25 mouse cellular contexts compared by ENCODE assay signal in genomic region chr4:150122476-150122875, GRCm38 (mm10). TPM values are rescaled to one million over a fixed set of nuclear protein-coding genes. Genes with fewer than 3 reads are reported as not detected.
A peak's percentile ranks its signal among the peaks of the same experiment; 100 is the strongest.
DNase-seq lines count a peak whose midpoint lies in the region; ATAC-seq and TF ChIP-seq lines count a peak whose summit lies in the region.
"Had no signal": no experiment of that assay in that cellular context is flagged by ENCODE, and none has a peak within 500 bp of the region (broad histone marks: within the 10 kb centered on the region; RNA-seq: fewer than 3 reads in every experiment).

No protein-coding gene starts in this region.

- H3K4me3 ChIP-seq in embryonic facial prominence, embryonic 14.5 days (ENCODE audit: low read depth, low read length) = no peak overlapping the region
- no peak overlapping the region for H3K4me3 ChIP-seq in embryonic facial prominence, embryonic 10.5 days
- H3K4me3 ChIP-seq in lung, postnatal 0 days (ENCODE audit: low read depth, low read length) = no peak overlapping the region
- H3K4me3 ChIP-seq in neural tube, embryonic 15.5 days (replicated peaks) = no peak overlapping the region
- H3K4me3 ChIP-seq: embryonic facial prominence, embryonic 12.5 days; forebrain, embryonic 13.5 days; heart, adult 2 months; heart, embryonic 12.5 days; hindbrain, embryonic 10.5 days; intestine, embryonic 15.5 days had no signal

- H3K9me3 ChIP-seq in embryonic facial prominence, embryonic 14.5 days (ENCODE audit: control insufficient read depth, low read length) = no peaks in the 10 kb centered on the region
- no peaks in the 10 kb centered on the region for H3K9me3 ChIP-seq in embryonic facial prominence, embryonic 10.5 days
- no peaks in the 10 kb centered on the region for H3K9me3 ChIP-seq in lung, postnatal 0 days (ENCODE audit: low read length)
- no peaks in the 10 kb centered on the region for H3K9me3 ChIP-seq in neural tube, embryonic 15.5 days (replicated peaks)
- H3K9me3 ChIP-seq: embryonic facial prominence, embryonic 12.5 days; forebrain, embryonic 13.5 days; G1E; heart, embryonic 12.5 days; hindbrain, embryonic 10.5 days; intestine, embryonic 15.5 days had no signal

- 0 out of 2 replicates have a peak, but pooled peaks cover 4% of the 10 kb centered on the region for H3K4me1 ChIP-seq in embryonic facial prominence, embryonic 14.5 days (ENCODE audit: control insufficient read depth, insufficient read depth, low read length)
- peaks cover 28% of the 10 kb centered on the region for H3K4me1 ChIP-seq in embryonic facial prominence, embryonic 10.5 days
- no peaks in the 10 kb centered on the region; the same call in 1 of the 2 replicates for H3K4me1 ChIP-seq in lung, postnatal 0 days (ENCODE audit: insufficient read depth, low read depth, low read length)
- H3K4me1 ChIP-seq in neural tube, embryonic 15.5 days = peaks cover 22% of the 10 kb centered on the region

- H3K4me2 ChIP-seq in embryonic facial prominence, embryonic 14.5 days (ENCODE audit: low read depth, low read length) = no peak overlapping the region
- no peak overlapping the region for H3K4me2 ChIP-seq in lung, postnatal 0 days (replicated peaks; ENCODE audit: low read depth, low read length)
- no peak overlapping the region for H3K4me2 ChIP-seq in neural tube, embryonic 15.5 days
- H3K4me2 ChIP-seq: embryonic facial prominence, embryonic 12.5 days; forebrain, embryonic 13.5 days; heart, embryonic 12.5 days; hindbrain, embryonic 14.5 days; intestine, embryonic 15.5 days had no signal

- no peak overlapping the region for H3K27ac ChIP-seq in embryonic facial prominence, embryonic 14.5 days (replicated peaks; ENCODE audit: low read depth, low read length)
- no peak overlapping the region for H3K27ac ChIP-seq in embryonic facial prominence, embryonic 10.5 days (replicated peaks)
- no peak overlapping the region for H3K27ac ChIP-seq in lung, postnatal 0 days (ENCODE audit: low read length)
- H3K27ac ChIP-seq in neural tube, embryonic 15.5 days (replicated peaks) = no peak overlapping the region
- H3K27ac ChIP-seq: embryonic facial prominence, embryonic 12.5 days; forebrain, embryonic 13.5 days; heart, adult 2 months; hindbrain, embryonic 10.5 days; hindbrain, embryonic 14.5 days; intestine, embryonic 15.5 days had no signal

- no peaks in the 10 kb centered on the region for H3K27me3 ChIP-seq in embryonic facial prominence, embryonic 14.5 days (replicated peaks; ENCODE audit: control insufficient read depth, insufficient read depth, low read length)
- peaks cover 3% of the 10 kb centered on the region for H3K27me3 ChIP-seq in embryonic facial prominence, embryonic 10.5 days (replicated peaks; ENCODE audit: low read depth, poor library complexity, severe bottlenecking)
- H3K27me3 ChIP-seq in lung, postnatal 0 days (replicated peaks; ENCODE audit: insufficient read depth, low read length) = no peaks in the 10 kb centered on the region
- no peaks in the 10 kb centered on the region for H3K27me3 ChIP-seq in neural tube, embryonic 15.5 days (replicated peaks)
- H3K27me3 ChIP-seq: embryonic facial prominence, embryonic 12.5 days; forebrain, embryonic 13.5 days; heart, embryonic 12.5 days; intestine, embryonic 15.5 days had no signal

- H3K36me3 ChIP-seq in embryonic facial prominence, embryonic 14.5 days (ENCODE audit: control insufficient read depth, insufficient read depth, low read length) = no peaks in the 10 kb centered on the region
- no peaks in the 10 kb centered on the region for H3K36me3 ChIP-seq in embryonic facial prominence, embryonic 10.5 days (replicated peaks)
- H3K36me3 ChIP-seq in lung, postnatal 0 days (ENCODE audit: insufficient read depth, low read length) = no peaks in the 10 kb centered on the region
- no peaks in the 10 kb centered on the region for H3K36me3 ChIP-seq in neural tube, embryonic 15.5 days
- H3K36me3 ChIP-seq: embryonic facial prominence, embryonic 12.5 days; G1E; heart, embryonic 12.5 days; hindbrain, embryonic 10.5 days; intestine, embryonic 15.5 days had no signal

- TF ChIP-seq CTCF in lung, postnatal 0 days (IDR thresholded peaks at IDR 0.05) = no peak

- no peak for TF ChIP-seq EP300 in lung, postnatal 0 days (IDR thresholded peaks at IDR 0.05)

- no peak overlapping the region for H3K9ac ChIP-seq in embryonic facial prominence, embryonic 14.5 days (ENCODE audit: low read depth, low read length)
- no peak overlapping the region for H3K9ac ChIP-seq in lung, postnatal 0 days (replicated peaks; ENCODE audit: low read depth)
- H3K9ac ChIP-seq in neural tube, embryonic 15.5 days (replicated peaks) = no peak overlapping the region
- H3K9ac ChIP-seq: embryonic facial prominence, embryonic 12.5 days; forebrain, embryonic 13.5 days; forebrain, postnatal 0 days; heart, embryonic 12.5 days; hindbrain, embryonic 14.5 days; intestine, embryonic 15.5 days had no signal

- ATAC-seq in embryonic facial prominence, embryonic 14.5 days (ENCODE audit: low read depth) = peak; percentile 27; the same call in 1 of the 2 replicates
- 0 out of 2 replicates have a peak, but pooled peaks have one; percentile 6 for ATAC-seq in lung, postnatal 0 days
- ATAC-seq in neural tube, embryonic 15.5 days (ENCODE audit: low FRiP score) = no peak
- ATAC-seq: CD4-positive, CD25-positive, alpha-beta regulatory T cell, adult 4 months; forebrain, embryonic 13.5 days; forebrain, postnatal 0 days; intestine, embryonic 15.5 days had no signal

- peak; percentile 50 for DNase-seq in embryonic facial prominence, embryonic 14.5 days (ENCODE audit: low spot score)
- DNase-seq in embryonic facial prominence, embryonic 10.5 days (ENCODE audit: low spot score) = no peak
- peak; percentile 84 for DNase-seq in heart, adult 11 months
- no peak for DNase-seq in heart, adult 9 months (ENCODE audit: low spot score in 2 of 2)
- no peak for DNase-seq in lung, postnatal 0 days (ENCODE audit: low spot score)
- DNase-seq in lung, postnatal 10 days = no peak
- DNase-seq: adrenal gland, postnatal 10 days; B cell, adult 2 months; cerebellum, adult 11 months; cerebellum, adult 8-10 months; cerebellum, postnatal 14 days; embryo, embryonic 11 days; forebrain, postnatal 0 days; heart, adult 2 months had no signal

- WGBS in embryonic facial prominence, embryonic 14.5 days = 67% methylated on average over 3 of the region's 3 CpGs
- WGBS in embryonic facial prominence, embryonic 10.5 days = 65% methylated on average over 3 of the region's 3 CpGs
- WGBS in lung, postnatal 0 days = 42% methylated on average over 3 of the region's 3 CpGs
- WGBS in neural tube, embryonic 15.5 days = 66% methylated on average over 3 of the region's 3 CpGs

RNA-seq across cellular contexts. Expression of gene Slc2a5, which starts 3.4 kb away (rescaled TPM):
- 3.2 and 3.5 TPM in 2 replicates for polyA plus RNA-seq in embryonic facial prominence, embryonic 14.5 days (2014; fragmentation: Nextera tagmentation; extraction: Ambion mirVana)
- 1.4 and 1.7 TPM in 2 replicates for polyA plus RNA-seq in embryonic facial prominence, embryonic 10.5 days (2016; fragmentation: Nextera tagmentation; extraction: Ambion mirVana)
- 0.23 and 0.60 TPM in 2 replicates for polyA plus RNA-seq in lung, postnatal 0 days (2015; fragmentation: Nextera tagmentation; extraction: Ambion mirVana)
- 2.4 and 2.7 TPM in 2 replicates for polyA plus RNA-seq in neural tube, embryonic 15.5 days (2015; fragmentation: Nextera tagmentation; extraction: Ambion mirVana)
- polyA plus RNA-seq: CD4-positive, CD25-positive, alpha-beta regulatory T cell, adult 4 months; G1E had no signal

RNA-seq across cellular contexts. Expression of gene Slc2a7, which starts 26.3 kb away (rescaled TPM):
- not detected in 2 replicates for polyA plus RNA-seq in embryonic facial prominence, embryonic 14.5 days (2014; fragmentation: Nextera tagmentation; extraction: Ambion mirVana)
- polyA plus RNA-seq in embryonic facial prominence, embryonic 10.5 days (2016; fragmentation: Nextera tagmentation; extraction: Ambion mirVana) = not detected in 2 replicates
- polyA plus RNA-seq in lung, postnatal 0 days (2015; fragmentation: Nextera tagmentation; extraction: Ambion mirVana) = not detected in 2 replicates
- polyA plus RNA-seq in neural tube, embryonic 15.5 days (2015; fragmentation: Nextera tagmentation; extraction: Ambion mirVana) = not detected in 2 replicates
- polyA plus RNA-seq: brain, embryonic 14.5 days; CD4-positive, CD25-positive, alpha-beta regulatory T cell, adult 4 months; embryonic facial prominence, embryonic 12.5 days; forebrain, embryonic 13.5 days; forebrain, postnatal 0 days; G1E; heart, adult 2 months; heart, embryonic 12.5 days; heart, embryonic 16.5 days; hindbrain, embryonic 10.5 days; hindbrain, embryonic 14.5 days had no signal

RNA-seq across cellular contexts. Expression of gene Gpr157, which starts 35.3 kb away (rescaled TPM):
- polyA plus RNA-seq in embryonic facial prominence, embryonic 14.5 days (2014; fragmentation: Nextera tagmentation; extraction: Ambion mirVana) = 0.50 and 0.58 TPM in 2 replicates
- polyA plus RNA-seq in embryonic facial prominence, embryonic 10.5 days (2016; fragmentation: Nextera tagmentation; extraction: Ambion mirVana) = 0.49 and 0.55 TPM in 2 replicates
- 1.6 TPM in 2 replicates for polyA plus RNA-seq in lung, postnatal 0 days (2015; fragmentation: Nextera tagmentation; extraction: Ambion mirVana)
- polyA plus RNA-seq in neural tube, embryonic 15.5 days (2015; fragmentation: Nextera tagmentation; extraction: Ambion mirVana) = 0.67 and 0.74 TPM in 2 replicates

Comparison
In these comparisons a context has a peak if more than half of its experiments do, and no peak if none do; other contexts are left out.
1. DNase-seq: peak in embryonic facial prominence, embryonic 14.5 days (single experiment) and heart, adult 11 months (single experiment); none in embryonic facial prominence, embryonic 10.5 days (single experiment), heart, adult 9 months (0 of 2), lung, postnatal 0 days (single experiment) and lung, postnatal 10 days (single experiment).